12 mouse cellular contexts compared by ENCODE assay signal in genomic region chr12:71888370-71888769, GRCm38 (mm10). TPM values are rescaled to one million over a fixed set of nuclear protein-coding genes. Genes with fewer than 3 reads are reported as not detected.
DNase-seq lines count a peak whose midpoint lies in the region; ATAC-seq and TF ChIP-seq lines count a peak whose summit lies in the region.
"Had no signal": no experiment of that assay in that cellular context is flagged by ENCODE, and none has a peak within 500 bp of the region (broad histone marks: within the 10 kb centered on the region; RNA-seq: fewer than 3 reads in every experiment).

No protein-coding gene starts in this region.

- TF ChIP-seq CTCF in gastrocnemius, adult 2 months (IDR thresholded peaks at IDR 0.05) = no peak

- H3K4me2 ChIP-seq in hindbrain, embryonic 13.5 days = no peak overlapping the region
- H3K4me2 ChIP-seq in hindbrain, embryonic 14.5 days (replicated peaks) = no peak overlapping the region
- H3K4me2 ChIP-seq in heart, embryonic 15.5 days = no peak overlapping the region
- H3K4me2 ChIP-seq in forebrain, embryonic 12.5 days = no peak overlapping the region
- H3K4me2 ChIP-seq in midbrain, embryonic 13.5 days (replicated peaks) = no peak overlapping the region
- H3K4me2 ChIP-seq: forebrain, embryonic 13.5 days had no signal

- no peak for ATAC-seq in hindbrain, embryonic 13.5 days (ENCODE audit: low FRiP score)
- no peak for ATAC-seq in hindbrain, embryonic 14.5 days (ENCODE audit: low FRiP score)
- ATAC-seq in heart, embryonic 15.5 days (replicated peaks; ENCODE audit: insufficient number of reproducible peaks, insufficient read depth, low FRiP score, low read depth) = peak; percentile 65
- ATAC-seq in forebrain, embryonic 12.5 days (ENCODE audit: low FRiP score) = no peak
- no peak for ATAC-seq in midbrain, embryonic 13.5 days
- ATAC-seq: forebrain, embryonic 13.5 days; midbrain, embryonic 16.5 days had no signal

- H3K4me3 ChIP-seq in hindbrain, embryonic 13.5 days = no peak overlapping the region
- H3K4me3 ChIP-seq in hindbrain, embryonic 14.5 days (replicated peaks; ENCODE audit: low read length) = no peak overlapping the region
- H3K4me3 ChIP-seq in gastrocnemius, adult 2 months = no peak overlapping the region
- no peak overlapping the region for H3K4me3 ChIP-seq in heart, embryonic 15.5 days
- H3K4me3 ChIP-seq in forebrain, embryonic 12.5 days (replicated peaks) = no peak overlapping the region
- H3K4me3 ChIP-seq in midbrain, embryonic 13.5 days (replicated peaks) = no peak overlapping the region
- H3K4me3 ChIP-seq: forebrain, embryonic 13.5 days had no signal

- H3K27me3 ChIP-seq in hindbrain, embryonic 13.5 days = no peaks in the 10 kb centered on the region
- no peaks in the 10 kb centered on the region for H3K27me3 ChIP-seq in hindbrain, embryonic 14.5 days (ENCODE audit: control insufficient read depth, insufficient read depth, low read length)
- no peaks in the 10 kb centered on the region for H3K27me3 ChIP-seq in heart, embryonic 15.5 days
- H3K27me3 ChIP-seq in forebrain, embryonic 12.5 days = no peaks in the 10 kb centered on the region
- no peaks in the 10 kb centered on the region for H3K27me3 ChIP-seq in midbrain, embryonic 13.5 days
- H3K27me3 ChIP-seq: forebrain, embryonic 13.5 days had no signal

- H3K9ac ChIP-seq in hindbrain, embryonic 13.5 days = no peak overlapping the region
- no peak overlapping the region for H3K9ac ChIP-seq in hindbrain, embryonic 14.5 days
- H3K9ac ChIP-seq in heart, embryonic 15.5 days = no peak overlapping the region
- no peak overlapping the region for H3K9ac ChIP-seq in forebrain, embryonic 12.5 days
- H3K9ac ChIP-seq in midbrain, embryonic 13.5 days (replicated peaks) = no peak overlapping the region
- H3K9ac ChIP-seq: forebrain, embryonic 13.5 days had no signal

- H3K27ac ChIP-seq in hindbrain, embryonic 13.5 days = 0 out of 2 replicates have a peak overlapping the region, but pooled peaks have one; percentile 2
- H3K27ac ChIP-seq in hindbrain, embryonic 14.5 days = no peak overlapping the region
- H3K27ac ChIP-seq in gastrocnemius, adult 2 months = peak overlapping the region; percentile 85
- H3K27ac ChIP-seq in heart, embryonic 15.5 days = peak overlapping the region; percentile 91
- H3K27ac ChIP-seq in forebrain, embryonic 12.5 days = no peak overlapping the region
- no peak overlapping the region for H3K27ac ChIP-seq in midbrain, embryonic 13.5 days
- H3K27ac ChIP-seq: forebrain, embryonic 13.5 days had no signal

- WGBS in hindbrain, embryonic 13.5 days = 94% methylated on average over 6 of the region's 6 CpGs
- 88% methylated on average over 6 of the region's 6 CpGs for WGBS in hindbrain, embryonic 14.5 days
- WGBS in heart, embryonic 15.5 days = 36% methylated on average over 6 of the region's 6 CpGs
- WGBS in forebrain, embryonic 12.5 days = 96% methylated on average over 6 of the region's 6 CpGs
- WGBS in midbrain, embryonic 13.5 days = 89% methylated on average over 6 of the region's 6 CpGs

- no peak for DNase-seq in hindbrain, embryonic 14.5 days (ENCODE audit: low spot score)
- peak; percentile 66 for DNase-seq in NIH3T3 (ENCODE audit: low read depth)
- peak; percentile 80 for DNase-seq in gastrocnemius, adult 2 months
- no peak for DNase-seq in layer of hippocampus, adult 11-12 months (ENCODE audit: low spot score)
- DNase-seq: kidney, adult 18-20 months; thymus, postnatal 25 days had no signal

- H3K9me3 ChIP-seq in hindbrain, embryonic 13.5 days = no peaks in the 10 kb centered on the region
- no peaks in the 10 kb centered on the region for H3K9me3 ChIP-seq in hindbrain, embryonic 14.5 days (ENCODE audit: control insufficient read depth, low read length)
- no peaks in the 10 kb centered on the region for H3K9me3 ChIP-seq in heart, embryonic 15.5 days (replicated peaks)
- H3K9me3 ChIP-seq in forebrain, embryonic 12.5 days = no peaks in the 10 kb centered on the region
- no peaks in the 10 kb centered on the region for H3K9me3 ChIP-seq in midbrain, embryonic 13.5 days
- H3K9me3 ChIP-seq: forebrain, embryonic 13.5 days had no signal

- no peaks in the 10 kb centered on the region for H3K36me3 ChIP-seq in hindbrain, embryonic 13.5 days
- H3K36me3 ChIP-seq in hindbrain, embryonic 14.5 days (replicated peaks; ENCODE audit: control insufficient read depth, insufficient read depth) = no peaks in the 10 kb centered on the region; the same call in 1 of the 2 replicates
- H3K36me3 ChIP-seq in heart, embryonic 15.5 days = no peaks in the 10 kb centered on the region
- no peaks in the 10 kb centered on the region for H3K36me3 ChIP-seq in forebrain, embryonic 12.5 days (replicated peaks)
- no peaks in the 10 kb centered on the region for H3K36me3 ChIP-seq in midbrain, embryonic 13.5 days

- intact Hi-C loops in gastrocnemius, adult 2 months (cut with DNase I) = loop anchor here (5.0 kb wide), 2 partner anchors 56 to 89 kb away; partner anchors contain the start of gene Daam1

- H3K4me1 ChIP-seq in hindbrain, embryonic 13.5 days (replicated peaks) = peaks cover 69% of the 10 kb centered on the region
- H3K4me1 ChIP-seq in hindbrain, embryonic 14.5 days (replicated peaks; ENCODE audit: control insufficient read depth, insufficient read depth, low read length) = peaks cover 40% of the 10 kb centered on the region
- H3K4me1 ChIP-seq in heart, embryonic 15.5 days (replicated peaks) = peaks cover 82% of the 10 kb centered on the region
- peaks cover 31% of the 10 kb centered on the region for H3K4me1 ChIP-seq in forebrain, embryonic 12.5 days
- peaks cover 50% of the 10 kb centered on the region for H3K4me1 ChIP-seq in midbrain, embryonic 13.5 days (replicated peaks)

RNA-seq across cellular contexts. Expression of gene Daam1, which starts 57.5 kb away (rescaled TPM):
- 25.0 and 27.4 TPM in 2 replicates for polyA plus RNA-seq in hindbrain, embryonic 13.5 days (2015; fragmentation: Nextera tagmentation; extraction: Ambion mirVana)
- polyA plus RNA-seq in hindbrain, embryonic 14.5 days (2014; fragmentation: Nextera tagmentation; extraction: Ambion mirVana) = 41.2 and 44.2 TPM in 2 replicates
- total RNA-seq in gastrocnemius, adult 2 months (2021) = 10 to 100 TPM in 1 of 2 experiments, 1 to 10 TPM in 1; 8.0 to 12.8 TPM
- polyA plus RNA-seq in heart, embryonic 15.5 days (2015; fragmentation: Nextera tagmentation; extraction: Ambion mirVana) = 20.9 and 21.4 TPM in 2 replicates
- polyA plus RNA-seq in forebrain, embryonic 12.5 days (2016; fragmentation: Nextera tagmentation; extraction: Ambion mirVana) = 17.0 and 18.2 TPM in 2 replicates
- 24.2 and 24.4 TPM in 2 replicates for polyA plus RNA-seq in midbrain, embryonic 13.5 days (2015; fragmentation: Nextera tagmentation; extraction: Ambion mirVana)

Comparison
In these comparisons a context has a peak if more than half of its experiments do, and no peak if none do; other contexts are left out.
1. H3K27ac ChIP-seq: peak in hindbrain, embryonic 13.5 days (single experiment), gastrocnemius, adult 2 months (single experiment) and heart, embryonic 15.5 days (single experiment); none in hindbrain, embryonic 14.5 days (single experiment), forebrain, embryonic 12.5 days (single experiment) and midbrain, embryonic 13.5 days (single experiment).
2. DNase-seq: peak in NIH3T3 (single experiment) and gastrocnemius, adult 2 months (single experiment); none in hindbrain, embryonic 14.5 days (single experiment) and layer of hippocampus, adult 11-12 months (single experiment).